Mouse (Mus musculus) intestine, postnatal 0 days (tissue): ENCODE data around the gene Car7. TPM values are rescaled to one million over a fixed set of nuclear protein-coding genes. Genes with fewer than 3 reads are reported as not detected.
A peak's percentile ranks its signal among the peaks of the same experiment; 100 is the strongest.

ENCODE experiments used
- ATAC-seq: fragments of 200-750 bp; cut with Nextera tagmentation; 2 replicates; pipeline ENCODE4 v1.8.0; 2017; ENCODE audit warnings: mild to moderate bottlenecking, moderate TSS enrichment, moderate library complexity
- H3K27ac ChIP-seq: fragments of 300-500 bp; sonication (generic); 2 replicates; pipeline ENCODE4 v1.5.1; 2014; ENCODE audit warnings: mild to moderate bottlenecking, low read depth, low read length, moderate library complexity
- H3K27me3 ChIP-seq: fragments of 300-500 bp; sonication (generic); replicated peaks from 2 replicates; pipeline ENCODE4 v1.6.1; 2014; ENCODE audit warnings: low read length, mixed read lengths; ENCODE audit not compliant: control insufficient read depth, insufficient read depth
- H3K36me3 ChIP-seq: fragments of 300-500 bp; sonication (generic); 2 replicates; pipeline ENCODE4 v1.6.1; 2014; ENCODE audit warnings: mild to moderate bottlenecking, moderate library complexity; ENCODE audit not compliant: control insufficient read depth, insufficient read depth
- H3K4me1 ChIP-seq: fragments of 300-500 bp; sonication (generic); replicated peaks from 2 replicates; pipeline ENCODE4 v1.6.1; 2014; ENCODE audit warnings: antibody characterized with exemption, low read length, mixed read lengths; ENCODE audit not compliant: control insufficient read depth, insufficient read depth
- H3K4me2 ChIP-seq: fragments of 300-500 bp; sonication (generic); replicated peaks from 2 replicates; pipeline ENCODE4 v1.6.1; 2014; ENCODE audit warnings: low read depth, mild to moderate bottlenecking, moderate library complexity
- H3K4me3 ChIP-seq: fragments of 300-500 bp; sonication (generic); 2 replicates; pipeline ENCODE4 v1.5.1; 2014; ENCODE audit warnings: low read depth, low read length
- H3K9ac ChIP-seq: fragments of 300-500 bp; sonication (generic); 2 replicates; pipeline ENCODE4 v1.6.1; 2014; ENCODE audit warnings: mild to moderate bottlenecking, low read depth, low read length
- H3K9me3 ChIP-seq: fragments of 300-500 bp; sonication (generic); 2 replicates; pipeline ENCODE4 v1.6.1; 2016; ENCODE audit warnings: mixed run types; ENCODE audit not compliant: control insufficient read depth
- CTCF ChIP-seq: sonication (generic); IDR thresholded peaks from 2 replicates; pipeline ENCODE4 v1.5.1; 2016; ENCODE audit warnings: low read depth, mild to moderate bottlenecking, control low read depth, antibody characterized with exemption, moderate library complexity
- WGBS: fragments of 180-500 bp; shearing (Covaris S2); extraction: QIAGEN DNeasy Blood & Tissue Kit; methylation state at CpG from one replicate; pipeline ENCODE4 v1.1.7; 2014; 5-methylcytosine and 5-hydroxymethylcytosine counted together
- polyA plus RNA-seq: library from polyadenylated mRNA; unstranded; fragments of >200 nt; fragmentation: Nextera tagmentation; extraction: Ambion mirVana; gene quantifications from 2 replicates; pipeline ENCODE4 v1.2.1, GENCODE M21; 2015

The Car7 gene
- polyA plus RNA-seq, 1 experiment from 2014 or later, result 0.82 TPM

GRCm38 (mm10) chr8:104540238-104540637 lies 5.7 kb downstream of the Car7 start:
- H3K9ac ChIP-seq, result no peak overlapping the region
- H3K27ac ChIP-seq, result no peak overlapping the region
- no peak for TF ChIP-seq CTCF
- H3K4me1 ChIP-seq, result no peaks in the 10 kb centered on the region; the same call in 1 of the 2 replicates
- WGBS, result 43% methylated on average over 7 of the region's 7 CpGs
- peak overlapping the region; percentile 93 for H3K4me2 ChIP-seq
- no peaks in the 10 kb centered on the region for H3K9me3 ChIP-seq
- ATAC-seq, result no peak
- H3K27me3 ChIP-seq, result peaks cover 36% of the 10 kb centered on the region
- no peaks in the 10 kb centered on the region for H3K36me3 ChIP-seq
- H3K4me3 ChIP-seq, result peak overlapping the region; percentile 54

DNA sequence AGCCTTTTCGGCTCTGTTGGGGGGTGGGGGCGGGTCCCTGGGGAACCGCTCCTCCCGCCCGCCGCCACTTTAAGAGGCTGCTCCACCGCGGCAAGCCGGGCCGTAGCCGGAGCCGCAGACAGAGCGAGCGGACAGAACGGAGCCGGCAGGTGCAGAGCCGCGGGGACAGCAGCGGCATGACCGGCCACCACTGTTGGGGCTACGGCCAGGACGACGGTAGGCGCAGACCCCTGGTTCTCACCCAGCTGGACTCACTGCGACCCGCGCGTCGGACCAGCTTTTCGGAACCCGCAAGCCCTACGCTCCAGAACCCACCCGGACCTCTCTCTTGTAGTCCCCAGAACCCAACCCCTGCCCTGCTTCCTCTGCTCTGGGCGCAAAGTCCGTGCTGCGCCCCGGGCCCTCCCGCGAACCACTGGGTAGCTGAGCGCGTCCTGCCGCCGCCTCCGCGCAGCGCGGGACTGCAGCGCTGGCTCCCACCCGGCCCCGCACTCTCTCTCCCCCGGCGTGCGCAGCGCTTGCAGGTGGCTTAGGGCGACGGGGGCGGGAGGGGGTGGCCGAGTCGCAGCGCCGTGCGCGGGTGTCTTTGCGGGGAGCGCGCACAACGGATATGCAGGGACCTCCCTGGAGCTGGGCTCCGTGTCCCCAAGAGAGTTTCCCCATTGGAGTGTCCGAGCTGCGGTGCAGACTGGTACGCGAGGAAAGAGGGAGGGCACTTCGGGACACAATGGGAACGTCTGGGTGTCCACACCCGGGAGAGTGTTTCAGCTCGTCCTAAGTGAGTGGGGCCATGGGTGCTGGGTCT lies 6.4 kb downstream of the Car7 start:
- WGBS, result 1% methylated on average over 71 of the region's 76 CpGs
- no peak for TF ChIP-seq CTCF
- peak overlapping the region; percentile 93 for H3K4me2 ChIP-seq
- H3K36me3 ChIP-seq, result no peaks in the 10 kb centered on the region
- ATAC-seq, result peak; percentile 50
- H3K27me3 ChIP-seq, result peaks cover 36% of the 10 kb centered on the region
- H3K9ac ChIP-seq, result peak overlapping the region; percentile 42
- H3K4me1 ChIP-seq, result no peaks in the 10 kb centered on the region; the same call in 1 of the 2 replicates
- H3K27ac ChIP-seq, result no peak overlapping the region
- no peaks in the 10 kb centered on the region for H3K9me3 ChIP-seq
- H3K4me3 ChIP-seq, result peak overlapping the region; percentile 54

GRCm38 (mm10) chr8:104541515-104541880 lies 7.0 kb downstream of the Car7 start:
- peak overlapping the region; percentile 54 for H3K4me3 ChIP-seq
- H3K36me3 ChIP-seq, result no peaks in the 10 kb centered on the region
- no peaks in the 10 kb centered on the region for H3K9me3 ChIP-seq
- H3K27me3 ChIP-seq, result peaks cover 36% of the 10 kb centered on the region
- WGBS, result 16% methylated on average over 8 of the region's 8 CpGs
- no peak overlapping the region for H3K27ac ChIP-seq
- no peak overlapping the region for H3K9ac ChIP-seq
- H3K4me1 ChIP-seq, result no peaks in the 10 kb centered on the region; the same call in 1 of the 2 replicates
- TF ChIP-seq CTCF, result no peak
- H3K4me2 ChIP-seq, result peak overlapping the region; percentile 93
- no peak for ATAC-seq

DNA sequence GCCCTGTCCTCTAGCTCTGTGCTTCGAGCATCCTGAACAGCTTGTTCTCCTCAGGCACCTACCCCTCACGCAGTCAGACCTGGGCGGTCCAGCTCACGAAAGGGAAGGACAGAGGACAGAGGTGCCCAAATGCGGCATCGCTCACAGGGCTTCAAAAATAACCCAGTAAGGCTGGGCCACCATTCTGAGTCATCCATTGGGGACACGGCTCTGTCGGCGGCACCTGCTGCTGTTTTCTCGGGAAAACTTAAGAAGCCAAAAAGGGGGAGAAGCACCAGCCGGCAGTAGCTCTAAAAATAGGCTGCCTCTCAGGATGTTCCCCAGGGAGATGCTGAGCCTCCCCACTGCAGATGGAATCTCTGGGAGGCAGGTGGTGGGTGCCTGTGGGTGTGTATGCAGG lies 7.7 kb downstream of the Car7 start:
- ATAC-seq, result no peak
- Histone ChIP-seq H3K4me2 (no peak overlapping the region), H3K27ac (no peak overlapping the region), H3K4me1 (no peaks in the 10 kb centered on the region; the same call in 1 of the 2 replicates), H3K9me3 (no peaks in the 10 kb centered on the region), H3K4me3 (no peak overlapping the region), H3K27me3 (peaks cover 36% of the 10 kb centered on the region), H3K9ac (no peak overlapping the region), H3K36me3 (no peaks in the 10 kb centered on the region)
- TF ChIP-seq CTCF, result no peak
- 21% methylated on average over 11 of the region's 11 CpGs for WGBS

DNA sequence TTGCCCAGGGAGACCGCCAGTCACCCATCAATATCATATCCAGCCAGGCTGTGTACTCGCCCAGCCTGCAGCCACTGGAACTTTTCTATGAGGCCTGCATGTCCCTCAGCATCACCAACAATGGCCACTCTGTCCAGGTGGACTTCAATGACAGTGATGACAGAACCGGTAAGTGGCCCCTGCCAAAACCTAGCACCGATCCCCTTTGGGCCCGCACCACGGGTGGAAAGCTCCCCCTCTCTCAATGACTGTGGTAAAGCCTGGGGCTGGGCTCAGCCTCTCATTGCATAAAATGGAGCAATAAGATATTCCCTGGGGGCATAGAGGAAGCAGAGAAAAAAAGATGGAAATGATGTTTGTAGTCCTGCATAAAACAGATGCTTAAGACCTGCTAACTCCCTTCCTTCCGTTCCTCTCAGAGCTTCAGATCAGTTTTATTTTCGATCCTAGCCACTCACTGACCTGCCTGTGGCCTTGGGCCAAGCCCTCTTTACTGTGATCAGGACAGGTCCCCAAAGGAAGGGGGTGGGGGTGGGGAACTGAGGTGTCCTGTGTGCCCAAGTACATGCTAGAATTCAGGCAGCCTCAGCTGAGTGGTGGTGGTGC lies 9.1 kb downstream of the Car7 start:
- H3K27me3 ChIP-seq, result peaks cover 32% of the 10 kb centered on the region
- H3K36me3 ChIP-seq, result no peaks in the 10 kb centered on the region
- H3K4me1 ChIP-seq, result no peaks in the 10 kb centered on the region; the same call in 1 of the 2 replicates
- H3K4me2 ChIP-seq, result no peak overlapping the region
- WGBS, result 77% methylated on average over 8 of the region's 8 CpGs
- H3K9ac ChIP-seq, result no peak overlapping the region
- no peaks in the 10 kb centered on the region for H3K9me3 ChIP-seq
- H3K27ac ChIP-seq, result no peak overlapping the region
- TF ChIP-seq CTCF, result no peak
- no peak overlapping the region for H3K4me3 ChIP-seq
- no peak for ATAC-seq

DNA sequence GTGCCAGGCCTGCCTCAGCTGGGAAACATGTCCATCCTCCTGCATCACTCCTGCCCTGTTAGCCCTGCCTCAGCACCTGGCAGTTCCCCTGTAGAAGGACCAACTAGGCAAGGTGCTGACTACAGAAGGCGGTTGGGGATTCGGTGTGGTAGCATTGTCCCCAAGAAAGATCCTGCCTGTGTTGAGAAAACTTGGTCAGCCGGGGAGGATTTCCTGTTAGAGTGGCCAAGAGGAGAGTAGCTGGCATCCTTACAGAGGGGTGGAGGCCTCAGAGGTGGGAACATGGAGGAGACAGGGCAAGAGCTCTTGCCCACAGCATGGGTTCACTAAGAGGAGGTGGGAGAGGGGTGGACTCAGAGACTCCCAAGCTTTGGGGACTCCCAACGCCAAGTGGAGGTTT lies 20.7 kb downstream of the Car7 start:
- no peak overlapping the region for H3K4me3 ChIP-seq
- H3K9ac ChIP-seq, result no peak overlapping the region
- no peaks in the 10 kb centered on the region; the same call in 1 of the 2 replicates for H3K27me3 ChIP-seq
- WGBS, result 83% methylated on average over 4 of the region's 4 CpGs
- H3K36me3 ChIP-seq, result no peaks in the 10 kb centered on the region
- ATAC-seq, result no peak
- H3K4me2 ChIP-seq, result no peak overlapping the region
- no peak for TF ChIP-seq CTCF
- no peaks in the 10 kb centered on the region for H3K4me1 ChIP-seq
- H3K27ac ChIP-seq, result no peak overlapping the region
- no peaks in the 10 kb centered on the region for H3K9me3 ChIP-seq
